Mouse (Mus musculus): ENCODE results near the gene Havcr2. TPM values are rescaled to one million over a fixed set of nuclear protein-coding genes. Genes with fewer than 3 reads are reported as not detected.
"Not testable (repeated sequence)": the region's sequence is repeated elsewhere in the genome, so short reads cannot be mapped to it uniquely, and the experiment has no call there.

Gene Havcr2
- polyA plus RNA-seq, 1 experiment = 0.55 TPM

DNA sequence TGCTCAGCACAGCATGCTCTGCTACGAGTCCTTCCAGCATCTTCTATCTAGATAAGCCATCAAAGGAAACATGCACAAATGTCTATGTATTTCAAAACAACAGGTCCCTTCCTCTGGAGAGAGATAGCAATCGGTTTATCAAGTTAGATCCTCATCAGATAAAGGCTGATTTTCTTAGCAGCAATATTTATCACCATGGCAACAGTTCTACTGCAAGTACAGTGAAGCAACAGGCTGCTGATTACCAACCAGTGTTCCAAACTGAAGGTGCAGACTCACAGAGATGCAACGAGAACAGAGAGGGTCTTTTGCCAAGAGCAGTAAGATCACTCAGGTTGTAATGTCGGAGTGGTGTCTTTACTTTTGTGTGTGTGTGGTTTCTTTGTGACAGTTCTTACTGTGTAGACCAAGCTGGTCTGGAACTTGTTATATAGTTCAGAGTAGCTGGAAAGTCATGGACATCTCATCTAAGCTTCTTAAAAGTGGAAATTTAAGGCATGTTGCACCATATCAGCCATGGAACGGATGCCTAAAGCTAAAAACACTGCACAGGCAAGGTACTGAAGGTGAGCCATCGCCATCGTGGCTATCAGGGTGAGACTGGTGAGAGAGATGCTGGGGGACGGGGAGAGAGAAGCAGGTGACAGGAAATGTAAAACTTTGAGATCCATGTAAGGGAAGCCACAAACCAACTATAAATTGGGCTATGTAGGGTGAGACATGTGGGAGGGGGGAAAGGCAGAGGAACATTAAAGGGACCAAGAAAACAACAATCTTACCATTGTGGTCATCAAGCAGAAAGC lies 33.4 kb upstream of the Havcr2 start:
- TF ChIP-seq TCF3 (IDR thresholded peaks at IDR 0.05; ENCODE audit: insufficient read length, low read depth) (no peak), USF1 (IDR thresholded peaks at IDR 0.05; ENCODE audit: low read depth) (no peak), MYOD1 (IDR thresholded peaks at IDR 0.05; ENCODE audit: control insufficient read depth in 1 of 3, insufficient read length in 2 of 3, low read depth in 2 of 3) (no peak), POLR2A (IDR thresholded peaks at IDR 0.05; ENCODE audit: insufficient read length, low read depth) (no peak)
- no peaks in the 10 kb centered on the region for H3K79me2 ChIP-seq (ENCODE audit: control insufficient read depth, insufficient read depth)
- H3K36me3 ChIP-seq (ENCODE audit: control insufficient read depth, insufficient read depth) = no peaks in the 10 kb centered on the region
- H3K4me2 ChIP-seq (ENCODE audit: low read depth) = no peak overlapping the region
- no peak overlapping the region for H3ac ChIP-seq (ENCODE audit: control insufficient read depth, insufficient read length)
- no peak overlapping the region for H3K4me3 ChIP-seq
- no peaks in the 10 kb centered on the region for H3K27me3 ChIP-seq (ENCODE audit: control insufficient read depth, insufficient read depth, insufficient read length)

DNA sequence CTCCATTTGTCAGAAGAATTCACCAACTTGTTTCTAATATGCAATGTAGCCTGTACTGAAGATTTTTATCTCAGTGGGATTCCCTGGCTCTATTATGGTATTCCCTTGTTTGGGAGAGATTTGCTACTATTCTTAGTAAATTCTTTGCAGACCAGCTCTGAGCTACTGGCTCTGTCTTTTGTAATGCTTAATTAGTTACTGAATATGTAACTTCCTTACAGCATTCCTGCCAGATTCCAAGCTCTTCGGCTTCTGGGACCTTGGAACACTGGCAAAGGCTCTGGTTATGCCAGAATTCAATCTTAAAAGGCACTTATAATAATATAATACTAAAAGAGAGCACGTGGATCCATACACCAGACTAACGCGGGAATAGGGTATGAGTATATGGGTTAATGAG lies 26.6 kb upstream of the Havcr2 start:
- H3K4me2 ChIP-seq (ENCODE audit: low read depth); H3K79me2 ChIP-seq (ENCODE audit: control insufficient read depth, insufficient read depth); H3K4me3 ChIP-seq; H3ac ChIP-seq (ENCODE audit: control insufficient read depth, insufficient read length); H3K36me3 ChIP-seq (ENCODE audit: control insufficient read depth, insufficient read depth); H3K27me3 ChIP-seq (ENCODE audit: control insufficient read depth, insufficient read depth, insufficient read length): not testable (repeated sequence)

DNA sequence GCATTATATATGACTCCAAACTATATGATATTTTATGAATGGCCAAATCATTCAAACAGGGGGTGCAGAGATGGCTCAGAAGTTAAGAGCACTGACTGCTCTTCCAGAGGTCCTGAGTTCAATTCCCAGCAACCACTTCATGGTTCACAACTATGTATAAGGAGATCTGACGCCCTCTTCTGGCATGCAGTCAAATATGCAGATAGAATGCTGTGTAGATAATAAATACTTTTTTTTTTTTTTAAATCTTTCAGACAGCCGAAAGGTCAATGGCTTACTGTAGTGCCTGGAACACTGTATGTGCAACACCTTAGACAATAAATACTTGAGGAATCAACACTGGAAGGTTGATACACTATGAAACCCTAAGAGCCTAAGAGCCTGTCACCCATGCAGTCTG lies 24.6 kb upstream of the Havcr2 start:
- Histone ChIP-seq H3K4me3 (no peak overlapping the region), H3K4me2 (ENCODE audit: low read depth) (no peak overlapping the region), H3ac (ENCODE audit: control insufficient read depth, insufficient read length) (no peak overlapping the region), H3K79me2 (ENCODE audit: control insufficient read depth, insufficient read depth) (no peaks in the 10 kb centered on the region), H3K36me3 (ENCODE audit: control insufficient read depth, insufficient read depth) (no peaks in the 10 kb centered on the region), H3K27me3 (ENCODE audit: control insufficient read depth, insufficient read depth, insufficient read length) (no peaks in the 10 kb centered on the region)
- TF ChIP-seq REST (IDR thresholded peaks at IDR 0.05; ENCODE audit: insufficient read depth, insufficient read length) = no peak
- TF ChIP-seq POLR2A (IDR thresholded peaks at IDR 0.05; ENCODE audit: insufficient read length, low read depth) = no peak
- TF ChIP-seq CEBPB (IDR thresholded peaks at IDR 0.05; ENCODE audit: insufficient read depth, poor library complexity, severe bottlenecking) = no peak
- no peak for TF ChIP-seq POLR2AphosphoS2 (IDR thresholded peaks at IDR 0.05; ENCODE audit: insufficient read length, low read depth)
- TF ChIP-seq MAX (IDR thresholded peaks at IDR 0.05; ENCODE audit: low read depth) = no peak
- TF ChIP-seq MYOD1 (IDR thresholded peaks at IDR 0.05; ENCODE audit: control insufficient read depth in 1 of 3, insufficient read length in 2 of 3, low read depth in 2 of 3) = no peak

DNA sequence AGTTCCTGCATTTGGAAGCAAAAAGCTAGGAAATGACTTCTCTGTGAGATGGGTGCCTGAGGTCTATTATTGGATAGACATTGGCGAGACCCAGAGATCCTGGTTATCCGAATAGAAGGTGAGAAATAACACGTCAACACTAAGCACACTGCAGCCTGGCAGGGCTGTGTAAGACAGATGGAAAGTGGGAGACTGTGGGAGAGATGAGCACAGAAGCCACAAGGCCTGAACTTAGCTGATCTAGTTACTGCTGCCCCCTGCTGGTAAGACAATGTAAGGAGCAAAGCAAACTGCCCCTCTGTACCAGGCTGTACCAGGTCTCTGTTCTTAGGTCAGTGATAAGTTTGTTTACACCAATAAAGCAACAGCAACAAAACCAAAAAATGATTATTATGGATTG lies 23.6 kb upstream of the Havcr2 start:
- Histone ChIP-seq H3K79me2 (ENCODE audit: control insufficient read depth, insufficient read depth) (no peaks in the 10 kb centered on the region), H3ac (ENCODE audit: control insufficient read depth, insufficient read length) (no peak overlapping the region), H3K27me3 (ENCODE audit: control insufficient read depth, insufficient read depth, insufficient read length) (no peaks in the 10 kb centered on the region), H3K4me3 (no peak overlapping the region), H3K36me3 (ENCODE audit: control insufficient read depth, insufficient read depth) (no peaks in the 10 kb centered on the region), H3K4me2 (ENCODE audit: low read depth) (no peak overlapping the region)
- TF ChIP-seq POLR2AphosphoS2 (IDR thresholded peaks at IDR 0.05; ENCODE audit: insufficient read length, low read depth) (no peak), POLR2A (IDR thresholded peaks at IDR 0.05; ENCODE audit: insufficient read length, low read depth) (no peak), TCF12 (IDR thresholded peaks at IDR 0.05; ENCODE audit: insufficient read depth, poor library complexity, severe bottlenecking) (no peak), SRF (IDR thresholded peaks at IDR 0.05; ENCODE audit: control insufficient read depth, insufficient read length, low read depth) (no peak), USF1 (IDR thresholded peaks at IDR 0.05; ENCODE audit: low read depth) (no peak), CEBPB (IDR thresholded peaks at IDR 0.05; ENCODE audit: insufficient read depth, poor library complexity, severe bottlenecking) (no peak), REST (IDR thresholded peaks at IDR 0.05; ENCODE audit: insufficient read depth, insufficient read length) (no peak), E2F4 (IDR thresholded peaks at IDR 0.05; ENCODE audit: insufficient read depth) (no peak), MYOG (IDR thresholded peaks at IDR 0.05; ENCODE audit: control insufficient read depth in 1 of 3, insufficient read depth in 1 of 3, insufficient read length in 2 of 3, low read depth in 2 of 3) (no peak), MAX (IDR thresholded peaks at IDR 0.05; ENCODE audit: low read depth) (no peak), TCF3 (IDR thresholded peaks at IDR 0.05; ENCODE audit: insufficient read length, low read depth) (no peak), MYOD1 (IDR thresholded peaks at IDR 0.05; ENCODE audit: control insufficient read depth in 1 of 3, insufficient read length in 2 of 3, low read depth in 2 of 3) (no peak)

DNA sequence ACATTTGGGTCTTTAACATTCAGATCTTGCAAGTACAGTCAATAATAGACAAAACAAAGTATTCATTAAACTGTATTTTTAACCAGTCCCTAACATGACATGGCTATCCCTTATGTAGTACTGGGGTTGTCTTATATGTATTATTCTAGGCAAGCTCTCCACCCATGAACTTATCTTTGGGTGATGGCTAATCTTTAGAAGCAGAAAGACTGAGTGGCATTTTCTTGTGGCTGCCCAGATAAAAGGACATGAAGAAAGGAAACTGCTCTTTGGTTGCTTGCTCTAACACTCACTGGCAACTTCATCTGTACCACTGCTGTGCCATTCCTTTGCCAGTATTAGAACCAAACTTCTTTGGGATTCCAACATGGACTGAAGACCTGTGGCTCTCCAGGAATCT lies 19.4 kb upstream of the Havcr2 start:
- H3K79me2 ChIP-seq (ENCODE audit: control insufficient read depth, insufficient read depth) = peaks cover 26% of the 10 kb centered on the region
- H3K36me3 ChIP-seq (ENCODE audit: control insufficient read depth, insufficient read depth) = peaks cover 7% of the 10 kb centered on the region
- H3K4me2 ChIP-seq (ENCODE audit: low read depth) = no peak overlapping the region
- TF ChIP-seq MYOD1 (IDR thresholded peaks at IDR 0.05; ENCODE audit: control insufficient read depth in 1 of 3, insufficient read length in 2 of 3, low read depth in 2 of 3) (no peak), REST (IDR thresholded peaks at IDR 0.05; ENCODE audit: insufficient read depth, insufficient read length) (no peak), MYOG (IDR thresholded peaks at IDR 0.05; ENCODE audit: control insufficient read depth in 1 of 3, insufficient read depth in 1 of 3, insufficient read length in 2 of 3, low read depth in 2 of 3) (no peak), POLR2A (IDR thresholded peaks at IDR 0.05; ENCODE audit: insufficient read length, low read depth) (no peak), MAX (IDR thresholded peaks at IDR 0.05; ENCODE audit: low read depth) (no peak), SRF (IDR thresholded peaks at IDR 0.05; ENCODE audit: control insufficient read depth, insufficient read length, low read depth) (no peak), TCF12 (IDR thresholded peaks at IDR 0.05; ENCODE audit: insufficient read depth, poor library complexity, severe bottlenecking) (no peak), USF1 (IDR thresholded peaks at IDR 0.05; ENCODE audit: low read depth) (no peak), POLR2AphosphoS2 (IDR thresholded peaks at IDR 0.05; ENCODE audit: insufficient read length, low read depth) (no peak)
- no peak overlapping the region for H3K4me3 ChIP-seq
- H3ac ChIP-seq (ENCODE audit: control insufficient read depth, insufficient read length) = no peak overlapping the region
- no peaks in the 10 kb centered on the region for H3K27me3 ChIP-seq (ENCODE audit: control insufficient read depth, insufficient read depth, insufficient read length)
